Mouse (Mus musculus) ES-E14 (cell line): ENCODE measurements around the gene Clca2.

Experiments
- CHD2 ChIP-seq: IDR thresholded peaks from 2 replicates; pipeline ENCODE4 v1.6.1; 2014; ENCODE audit warnings: mild to moderate bottlenecking, low read depth, low read length, inconsistent platforms
- MAFK ChIP-seq: IDR thresholded peaks from 2 replicates; pipeline ENCODE4 v1.6.1; 2014; ENCODE audit warnings: mild to moderate bottlenecking, low read depth, low read length, inconsistent platforms; ENCODE audit not compliant: insufficient read depth
- ZNF384 ChIP-seq: IDR thresholded peaks from 2 replicates; pipeline ENCODE4 v1.6.1; 2012; ENCODE audit warnings: low read depth, low read length, inconsistent platforms

- no peak for TF ChIP-seq ZNF384
- no peak for TF ChIP-seq CHD2
- TF ChIP-seq MAFK = no peak
These were observed 6.0 kb upstream of the Clca2 start for GRCm38 (mm10) chr3:145105076-145105772.
